Mouse (Mus musculus) heart, embryonic 13.5 days (tissue): ENCODE measurements around the gene Olfr535. TPM values are rescaled to one million over a fixed set of nuclear protein-coding genes. Genes with fewer than 3 reads are reported as not detected.
"Not testable (repeated sequence)": the region's sequence is repeated elsewhere in the genome, so short reads cannot be mapped to it uniquely, and the experiment has no call there.

ENCODE experiments used
- ATAC-seq: fragments of 200-750 bp; cut with Nextera tagmentation; 2 replicates; pipeline ENCODE4 v1.8.0; 2017; ENCODE audit warnings: moderate TSS enrichment; ENCODE audit not compliant: insufficient number of reproducible peaks, low FRiP score, low TSS enrichment; ENCODE audit errors: extremely low read depth
- H3K27ac ChIP-seq: fragments of 300-500 bp; sonication (generic); replicated peaks from 2 replicates; pipeline ENCODE4 v1.5.1; 2015; ENCODE audit warnings: moderate library complexity, mild to moderate bottlenecking, inconsistent platforms
- H3K27me3 ChIP-seq: fragments of 300-500 bp; sonication (generic); replicated peaks from 2 replicates; pipeline ENCODE4 v1.6.1; 2015; ENCODE audit warnings: mild to moderate bottlenecking, inconsistent platforms
- H3K36me3 ChIP-seq: fragments of 300-500 bp; sonication (generic); 2 replicates; pipeline ENCODE4 v1.6.1; 2015; ENCODE audit warnings: mild to moderate bottlenecking, inconsistent platforms
- H3K4me1 ChIP-seq: fragments of 300-500 bp; sonication (generic); 2 replicates; pipeline ENCODE4 v1.6.1; 2015; ENCODE audit warnings: inconsistent platforms
- H3K4me2 ChIP-seq: fragments of 300-500 bp; sonication (generic); 2 replicates; pipeline ENCODE4 v1.6.1; 2015; ENCODE audit warnings: inconsistent platforms, mild to moderate bottlenecking, moderate library complexity
- H3K4me3 ChIP-seq: fragments of 300-500 bp; sonication (generic); 2 replicates; pipeline ENCODE4 v1.5.1; 2015; ENCODE audit warnings: moderate library complexity, mild to moderate bottlenecking, inconsistent platforms
- H3K9ac ChIP-seq: fragments of 300-500 bp; sonication (generic); 2 replicates; pipeline ENCODE4 v1.6.1; 2015; ENCODE audit warnings: inconsistent platforms, mild to moderate bottlenecking, moderate library complexity
- H3K9me3 ChIP-seq: fragments of 300-500 bp; sonication (generic); 2 replicates; pipeline ENCODE4 v1.6.1; 2016; ENCODE audit warnings: inconsistent platforms
- WGBS: fragments of 180-500 bp; shearing (Covaris S2); methylation state at CpG from one replicate; pipeline ENCODE4 v1.1.7; 2015; ENCODE audit warnings: mixed read lengths; 5-methylcytosine and 5-hydroxymethylcytosine counted together
- polyA plus RNA-seq: library from polyadenylated mRNA; unstranded; fragments of >200 nt; fragmentation: Nextera tagmentation; extraction: Ambion mirVana; gene quantifications from 2 replicates; pipeline ENCODE4 v1.2.1, GENCODE M21; 2015

Gene Olfr535
- not detected in 2 replicates for polyA plus RNA-seq

DNA sequence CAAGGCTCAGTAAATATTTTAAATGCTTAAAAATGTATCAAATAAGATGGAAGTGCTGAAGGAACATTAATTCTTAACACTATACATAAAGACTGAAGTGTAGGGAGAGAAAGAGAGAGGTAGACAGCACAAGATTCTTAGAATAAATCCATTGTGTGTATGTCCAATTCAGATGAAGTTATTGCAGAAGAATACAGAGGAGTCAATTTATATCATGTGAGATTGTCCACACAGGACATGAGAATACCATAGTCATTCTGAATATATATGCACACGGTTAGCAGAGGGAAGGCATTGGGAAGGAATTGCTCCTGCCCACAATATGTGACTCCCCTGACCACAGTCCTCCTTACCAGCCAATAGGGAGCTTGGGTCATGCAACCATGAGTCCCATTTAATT, at the start of gene Olfr535:
Gene Olfr535, plus strand, starts transcription at position 301 of the 400 bp plus-strand sequence.
- Histone ChIP-seq H3K9ac (no peak within 1 kb of the TSS), H3K9me3 (no peaks in the 10 kb centered on the region), H3K4me2 (no peak within 1 kb of the TSS), H3K4me1 (no peaks in the 10 kb centered on the region), H3K36me3 (no peaks in the 10 kb centered on the region), H3K27me3 (no peaks in the 10 kb centered on the region), H3K27ac (no peak within 1 kb of the TSS), H3K4me3 (no peak within 1 kb of the TSS)
- ATAC-seq, result no peak
- WGBS, result 63% methylated on average over 1 of the region's 1 CpGs

DNA sequence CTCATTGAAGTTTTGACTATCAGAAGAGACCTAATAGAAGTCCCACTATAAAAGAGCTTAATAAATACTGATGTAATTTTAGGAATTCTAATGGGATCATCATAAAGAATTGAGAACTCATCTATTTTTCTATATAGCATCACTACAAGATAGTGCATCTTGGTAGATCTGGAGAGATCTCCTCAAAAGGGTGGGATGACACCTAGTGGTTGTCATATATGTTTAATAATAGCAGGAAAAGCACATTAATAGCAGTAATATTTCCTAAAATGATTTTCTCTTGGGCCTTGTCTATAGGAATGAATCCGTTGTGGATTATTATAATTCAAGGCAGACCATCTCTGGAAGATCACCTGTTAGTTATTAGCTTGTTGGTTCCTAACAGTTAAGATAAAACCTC, 40.9 kb upstream of the Olfr535 start:
- H3K36me3 ChIP-seq, result no peaks in the 10 kb centered on the region
- H3K4me3 ChIP-seq, result no peak overlapping the region
- H3K4me2 ChIP-seq, result no peak overlapping the region
- 61% methylated on average over 1 of the region's 1 CpGs for WGBS
- peaks cover 6% of the 10 kb centered on the region; the same call in 1 of the 2 replicates for H3K9me3 ChIP-seq
- ATAC-seq, result no peak
- H3K27me3 ChIP-seq, result no peaks in the 10 kb centered on the region
- H3K27ac ChIP-seq, result no peak overlapping the region
- no peaks in the 10 kb centered on the region for H3K4me1 ChIP-seq
- no peak overlapping the region for H3K9ac ChIP-seq

DNA sequence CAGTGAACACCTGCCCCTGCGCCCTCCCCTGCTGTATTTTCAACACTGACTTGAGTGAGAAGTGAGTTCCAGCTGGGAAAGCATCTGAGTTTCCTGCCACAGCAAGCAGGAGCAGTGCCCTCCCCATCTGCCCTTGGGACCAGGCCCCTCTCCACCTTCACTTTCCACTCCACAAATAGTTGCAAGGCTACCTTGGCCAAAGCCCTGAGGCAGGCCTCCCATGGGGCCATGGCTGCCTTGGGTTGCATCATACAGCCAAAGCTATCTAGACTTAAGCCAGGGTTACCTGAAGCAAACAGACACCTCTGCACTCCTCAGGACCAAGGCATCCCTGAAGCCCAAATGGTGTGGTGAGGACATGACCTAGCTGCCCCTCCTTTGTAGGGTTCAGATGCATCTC, 20.9 kb upstream of the Olfr535 start, which contains the start of gene Olfr533:
Gene Olfr533, plus strand, starts transcription at position 301 of the 400 bp plus-strand sequence.
- WGBS, result 43% methylated on average over 1 of the region's 1 CpGs
- not testable (repeated sequence) for H3K27ac ChIP-seq, H3K36me3 ChIP-seq, ATAC-seq, H3K27me3 ChIP-seq, H3K4me3 ChIP-seq, H3K9ac ChIP-seq, H3K4me1 ChIP-seq, H3K4me2 ChIP-seq
- H3K9me3 ChIP-seq, result peaks cover 12% of the 10 kb centered on the region; the same call in 1 of the 2 replicates

DNA sequence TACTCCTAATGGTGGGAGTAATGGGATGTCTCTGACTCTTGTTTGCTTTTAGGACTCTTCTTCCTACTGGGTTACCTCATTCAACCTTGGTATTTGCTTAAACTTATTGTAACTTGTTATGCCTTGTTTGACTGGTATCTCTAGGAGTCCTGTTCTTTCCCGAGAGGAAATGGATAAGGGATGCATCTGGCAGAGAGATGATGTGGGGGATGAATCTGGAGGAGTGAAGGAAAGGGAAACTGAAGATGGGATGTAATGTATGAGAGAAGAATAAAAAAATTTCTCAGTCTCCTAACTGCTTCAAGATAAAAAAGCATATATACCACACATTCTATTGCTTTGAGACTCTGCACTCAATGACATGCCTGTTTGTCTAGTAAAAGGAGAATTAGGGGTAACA, 6.1 kb upstream of the Olfr535 start:
- no peaks in the 10 kb centered on the region for H3K36me3 ChIP-seq
- H3K27ac ChIP-seq, result no peak overlapping the region
- H3K4me3 ChIP-seq, result no peak overlapping the region
- H3K4me2 ChIP-seq, result no peak overlapping the region
- peaks cover 10% of the 10 kb centered on the region for H3K9me3 ChIP-seq
- no peak overlapping the region for H3K9ac ChIP-seq
- no peaks in the 10 kb centered on the region for H3K27me3 ChIP-seq
- no peak for ATAC-seq
- H3K4me1 ChIP-seq, result no peaks in the 10 kb centered on the region
- WGBS, result 48% methylated on average over 1 of the region's 1 CpGs

DNA sequence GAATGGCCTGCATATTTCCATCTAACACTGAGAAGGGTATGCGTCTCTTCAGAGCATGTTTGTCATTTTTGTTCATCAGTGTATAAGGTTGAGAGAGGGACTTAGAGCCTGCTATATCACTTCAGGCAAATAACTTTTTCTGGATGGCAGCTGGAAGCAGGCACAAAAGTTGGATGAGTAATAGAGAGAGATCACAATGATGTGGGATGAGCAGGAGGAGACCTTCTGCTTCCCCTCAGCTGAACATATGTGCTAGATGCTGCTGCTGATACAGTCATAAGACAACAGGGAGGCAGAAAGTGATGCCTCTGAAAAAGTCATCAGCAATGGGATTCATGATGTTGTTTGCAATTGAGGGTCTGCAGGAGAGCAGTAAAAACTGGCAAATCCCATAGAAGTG, 5.3 kb upstream of the Olfr535 start:
- H3K4me3 ChIP-seq, result no peak overlapping the region
- no peak overlapping the region for H3K4me2 ChIP-seq
- H3K27me3 ChIP-seq, result no peaks in the 10 kb centered on the region
- no peak overlapping the region for H3K27ac ChIP-seq
- H3K4me1 ChIP-seq, result no peaks in the 10 kb centered on the region
- ATAC-seq, result no peak
- 72% methylated on average over 1 of the region's 1 CpGs for WGBS
- H3K9me3 ChIP-seq, result peaks cover 10% of the 10 kb centered on the region
- H3K36me3 ChIP-seq, result no peaks in the 10 kb centered on the region
- no peak overlapping the region for H3K9ac ChIP-seq

DNA sequence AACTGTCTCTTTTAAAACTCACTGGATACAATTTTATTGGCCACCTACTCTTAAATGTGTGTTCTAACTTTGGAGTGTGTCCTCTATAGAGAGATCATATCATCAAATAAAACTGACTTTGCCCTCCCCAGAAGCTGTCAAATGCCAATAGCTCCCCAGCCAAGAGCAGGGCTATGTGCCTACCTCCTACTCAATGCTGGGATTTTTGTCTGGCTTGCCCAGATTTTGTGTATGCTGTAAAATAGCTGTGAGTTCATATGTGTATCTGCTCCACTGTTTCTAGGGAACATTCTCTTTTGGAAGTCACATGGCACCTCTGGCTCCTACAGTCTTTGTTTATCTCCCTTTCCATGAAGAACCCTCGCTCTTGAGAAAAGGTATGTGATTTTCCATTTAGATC, 5.0 kb downstream of the Olfr535 start:
- H3K4me2 ChIP-seq, result no peak overlapping the region
- H3K36me3 ChIP-seq, result no peaks in the 10 kb centered on the region
- no peak for ATAC-seq
- 83% methylated on average over 1 of the region's 1 CpGs for WGBS
- 0 out of 2 replicates have a peak, but pooled peaks cover 3% of the 10 kb centered on the region for H3K9me3 ChIP-seq
- H3K9ac ChIP-seq, result no peak overlapping the region
- H3K4me3 ChIP-seq, result no peak overlapping the region
- no peaks in the 10 kb centered on the region for H3K27me3 ChIP-seq
- H3K27ac ChIP-seq, result no peak overlapping the region
- no peaks in the 10 kb centered on the region for H3K4me1 ChIP-seq

DNA sequence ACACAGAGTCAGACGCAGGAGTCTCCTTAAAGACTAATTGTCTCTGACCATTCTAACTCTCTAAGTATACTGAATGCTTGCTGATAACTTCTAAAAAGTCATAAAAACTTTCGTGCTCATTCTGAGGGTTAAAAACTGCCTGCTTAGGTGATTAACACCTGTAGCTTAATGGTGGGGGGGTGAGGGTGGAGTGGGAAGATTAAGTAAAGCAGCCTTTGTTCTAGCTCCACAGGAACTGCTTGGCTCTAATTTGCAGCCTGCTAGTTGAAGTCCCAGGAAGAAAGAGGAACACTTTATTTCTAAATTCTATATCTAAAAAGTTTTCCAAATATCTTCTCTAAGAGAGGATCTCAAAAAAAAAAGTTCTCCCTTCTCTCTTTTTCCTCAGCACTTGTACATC, 10.2 kb downstream of the Olfr535 start:
- no peak for ATAC-seq
- WGBS, result 30% methylated on average over 2 of the region's 2 CpGs
- no peak overlapping the region for H3K9ac ChIP-seq
- no peak overlapping the region for H3K4me3 ChIP-seq
- H3K9me3 ChIP-seq, result 0 out of 2 replicates have a peak, but pooled peaks cover 3% of the 10 kb centered on the region
- H3K36me3 ChIP-seq, result no peaks in the 10 kb centered on the region
- H3K27me3 ChIP-seq, result no peaks in the 10 kb centered on the region
- no peak overlapping the region for H3K4me2 ChIP-seq
- no peak overlapping the region for H3K27ac ChIP-seq
- H3K4me1 ChIP-seq, result no peaks in the 10 kb centered on the region

DNA sequence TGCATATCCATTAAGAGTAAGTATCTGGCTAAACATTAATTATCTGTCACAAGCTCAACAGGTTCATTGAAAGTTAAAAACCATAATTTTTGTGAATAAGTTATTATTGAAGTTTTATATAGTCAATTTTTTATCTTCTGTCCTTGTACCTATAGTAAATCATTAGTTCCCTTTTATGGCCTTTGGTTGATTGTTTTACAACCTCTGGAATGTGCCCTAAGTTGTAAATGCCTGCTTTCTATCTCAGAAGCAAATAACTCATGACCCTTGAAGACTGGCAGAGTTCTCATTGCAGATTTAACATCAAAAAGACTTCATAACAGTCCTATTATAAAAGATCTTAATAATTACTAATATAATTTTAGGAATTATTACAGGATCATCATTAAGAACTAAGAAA, 10.7 kb downstream of the Olfr535 start:
- H3K27me3 ChIP-seq, result no peaks in the 10 kb centered on the region
- H3K4me1 ChIP-seq, result no peaks in the 10 kb centered on the region
- ATAC-seq, result no peak
- H3K27ac ChIP-seq, result no peak overlapping the region
- no peak overlapping the region for H3K4me2 ChIP-seq
- no peak overlapping the region for H3K4me3 ChIP-seq
- no peaks in the 10 kb centered on the region for H3K36me3 ChIP-seq
- H3K9ac ChIP-seq, result no peak overlapping the region
- H3K9me3 ChIP-seq, result 0 out of 2 replicates have a peak, but pooled peaks cover 3% of the 10 kb centered on the region

DNA sequence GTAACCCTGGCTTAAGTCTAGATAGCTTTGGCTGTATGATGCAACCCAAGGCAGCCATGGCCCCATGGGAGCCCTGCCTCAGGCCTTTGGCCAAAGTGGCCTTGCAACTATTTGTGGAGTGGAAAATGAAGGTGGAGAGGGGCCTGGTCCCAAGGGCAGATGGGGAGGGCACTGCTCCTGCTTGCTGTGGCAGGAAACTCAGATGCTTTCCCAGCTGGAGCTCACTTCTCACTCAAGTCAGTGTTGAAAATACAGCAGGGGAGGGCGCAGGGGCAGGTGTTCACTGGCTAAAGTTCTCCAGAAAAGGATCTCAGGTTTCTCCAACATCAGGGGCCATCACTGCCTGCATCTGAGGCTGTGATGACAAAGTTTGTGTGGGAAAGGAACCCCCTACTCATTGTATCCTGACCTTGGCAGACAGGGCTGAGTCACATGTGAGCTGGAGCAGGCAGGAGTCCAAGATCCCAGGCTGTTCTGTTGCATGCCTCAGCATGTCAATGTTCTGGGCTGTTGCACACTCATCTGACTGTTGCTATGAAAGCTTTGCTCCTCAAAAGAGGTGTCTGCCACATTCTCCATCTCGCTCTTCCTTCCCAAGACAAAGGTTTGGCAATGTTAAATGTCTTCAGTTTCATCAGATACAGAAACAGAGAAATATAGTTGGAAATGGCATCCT, 23.5 kb downstream of the Olfr535 start, which contains the start of gene Olfr536:
Gene Olfr536, minus strand, starts transcription at position 51 of the 676 bp plus-strand sequence.
- H3K9me3 ChIP-seq, H3K27me3 ChIP-seq, H3K4me1 ChIP-seq, H3K4me2 ChIP-seq, ATAC-seq, H3K36me3 ChIP-seq, H3K9ac ChIP-seq, H3K27ac ChIP-seq, H3K4me3 ChIP-seq: not testable (repeated sequence)
- WGBS, result 50% methylated on average over 1 of the region's 2 CpGs

DNA sequence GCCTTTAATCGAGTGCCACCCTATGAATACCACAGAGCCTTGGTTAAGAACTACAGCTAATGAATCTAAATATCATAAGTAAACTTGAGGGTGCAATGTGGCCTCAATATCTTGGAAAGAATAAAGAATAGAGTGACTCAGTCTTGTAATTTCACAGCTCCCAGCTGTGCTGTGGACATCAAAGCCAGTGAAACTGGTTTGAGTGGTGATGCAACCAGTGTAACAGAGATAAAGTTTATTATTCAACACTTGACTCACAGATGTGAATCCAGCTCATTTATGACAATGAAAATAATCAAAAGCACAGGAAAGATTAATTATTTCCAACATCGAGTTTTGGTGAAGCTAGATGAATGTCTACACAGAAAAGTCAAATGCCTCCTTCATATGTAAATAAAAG, 55.7 kb downstream of the Olfr535 start:
- H3K4me1 ChIP-seq, result no peaks in the 10 kb centered on the region
- WGBS, result 55% methylated on average over 2 of the region's 2 CpGs

More for the DNA sequence above, 55.7 kb downstream of the Olfr535 start:
- no peak overlapping the region for H3K4me3 ChIP-seq
- no peak for ATAC-seq
- H3K9me3 ChIP-seq, result 0 out of 2 replicates have a peak, but pooled peaks cover 3% of the 10 kb centered on the region
- H3K27ac ChIP-seq, result no peak overlapping the region
- H3K9ac ChIP-seq, result no peak overlapping the region
- H3K27me3 ChIP-seq, result no peaks in the 10 kb centered on the region
- H3K4me2 ChIP-seq, result no peak overlapping the region
- H3K36me3 ChIP-seq, result no peaks in the 10 kb centered on the region
